Mouse (Mus musculus): ENCODE data around the gene Cox11. TPM values are rescaled to one million over a fixed set of nuclear protein-coding genes. Genes with fewer than 3 reads are reported as not detected.

Gene Cox11
- polyA plus RNA-seq, 2 experiments from 2014 or later = 23.5 to 30.2 TPM

Other genes with a start within 250 kb of the Cox11 start
- gene Hlf, start 247.3 kb upstream of the Cox11 start, polyA plus RNA-seq (2017; shearing (Covaris generic)) = 1 to 10 TPM; 1.4 to 2.5 TPM
- gene Stxbp4, start 89 bp upstream of the Cox11 start, polyA plus RNA-seq (2017; shearing (Covaris generic)) = 1 to 10 TPM; 4.5 to 5.3 TPM
- 1 to 10 TPM; 1.7 to 2.1 TPM for gene Tom1l1, start 50.2 kb downstream of the Cox11 start, polyA plus RNA-seq (2017; shearing (Covaris generic))